In genomic region chr19:34726254-34726962, GRCm38 (mm10) we compare ENCODE assay signal across 15 mouse cellular contexts. TPM values are rescaled to one million over a fixed set of nuclear protein-coding genes. Genes with fewer than 3 reads are reported as not detected.
DNase-seq lines count a peak whose midpoint lies in the region; ATAC-seq lines count a peak whose summit lies in the region.
"Had no signal": no experiment of that assay in that cellular context is flagged by ENCODE, and none has a peak within 500 bp of the region (broad histone marks: within the 10 kb centered on the region; RNA-seq: fewer than 3 reads in every experiment).

No protein-coding gene starts in this region.

- H3K36me3 ChIP-seq in kidney, embryonic 15.5 days, result no peaks in the 10 kb centered on the region
- H3K36me3 ChIP-seq: forebrain, embryonic 15.5 days; heart, embryonic 15.5 days; intestine, embryonic 15.5 days; midbrain, embryonic 12.5 days had no signal

- H3K4me1 ChIP-seq in kidney, embryonic 15.5 days, result peaks cover 5% of the 10 kb centered on the region; the same call in 1 of the 2 replicates
- H3K4me1 ChIP-seq: forebrain, embryonic 15.5 days; intestine, embryonic 15.5 days; midbrain, embryonic 12.5 days had no signal

- H3K27me3 ChIP-seq in kidney, embryonic 15.5 days, result no peaks in the 10 kb centered on the region
- H3K27me3 ChIP-seq: forebrain, embryonic 15.5 days; heart, embryonic 15.5 days; intestine, embryonic 15.5 days; midbrain, embryonic 12.5 days had no signal

- ATAC-seq in kidney, embryonic 15.5 days (replicated peaks; ENCODE audit: low FRiP score), result no peak
- ATAC-seq in common myeloid progenitor, adult 5-6 weeks (replicated peaks; ENCODE audit: low read depth, poor library complexity, severe bottlenecking), result 0 out of 2 replicates have a peak, but pooled peaks have one; percentile 27
- ATAC-seq in megakaryocyte, adult 5-6 weeks (ENCODE audit: poor library complexity, severe bottlenecking), result 0 out of 2 replicates have a peak, but pooled peaks have one; percentile 28
- ATAC-seq: forebrain, embryonic 15.5 days; intestine, embryonic 15.5 days had no signal

- H3K9me3 ChIP-seq in kidney, embryonic 15.5 days (replicated peaks), result no peaks in the 10 kb centered on the region
- H3K9me3 ChIP-seq: forebrain, embryonic 15.5 days; heart, embryonic 15.5 days; intestine, embryonic 15.5 days; midbrain, embryonic 12.5 days had no signal

- H3K9ac ChIP-seq in kidney, embryonic 15.5 days, result no peak overlapping the region
- H3K9ac ChIP-seq: forebrain, embryonic 15.5 days; heart, embryonic 15.5 days; intestine, embryonic 15.5 days; midbrain, embryonic 12.5 days had no signal

- no peak overlapping the region for H3K4me2 ChIP-seq in kidney, embryonic 15.5 days
- H3K4me2 ChIP-seq: forebrain, embryonic 15.5 days; heart, embryonic 15.5 days; intestine, embryonic 15.5 days; liver, embryonic 11.5 days; midbrain, embryonic 12.5 days had no signal

- no peak for DNase-seq in kidney, adult 11 months
- peak; percentile 27 to 31 for DNase-seq in B cell, adult 2 months
- DNase-seq in neural tube, embryonic 10.5 days (ENCODE audit: extremely low spot score, low spot score), result no peak
- no peak for DNase-seq in urinary bladder, postnatal 36 days (ENCODE audit: low spot score in 2 of 2)
- no peak for DNase-seq in left cerebral cortex, adult 18-20 months (ENCODE audit: low spot score in 2 of 2)
- DNase-seq: adrenal gland, postnatal 14 days; gastrocnemius, postnatal 14 days had no signal

- WGBS in kidney, embryonic 15.5 days, result 55% methylated on average over 1 of the region's 1 CpGs

- H3K27ac ChIP-seq in kidney, embryonic 15.5 days, result 0 out of 2 replicates have a peak overlapping the region, but pooled peaks have one; percentile 9
- H3K27ac ChIP-seq: forebrain, embryonic 15.5 days; intestine, embryonic 15.5 days; midbrain, embryonic 12.5 days had no signal

- no peak overlapping the region for H3K4me3 ChIP-seq in kidney, embryonic 15.5 days (replicated peaks)
- H3K4me3 ChIP-seq: forebrain, embryonic 15.5 days; heart, embryonic 15.5 days; intestine, embryonic 15.5 days; midbrain, embryonic 12.5 days had no signal

RNA-seq across cellular contexts. Expression of gene Slc16a12, which starts 20.7 kb away (rescaled TPM):
- 10.6 and 13.4 TPM in 2 replicates for polyA plus RNA-seq in kidney, embryonic 15.5 days (2015; fragmentation: Nextera tagmentation; extraction: Ambion mirVana)
- total RNA-seq in common myeloid progenitor, adult 5-6 weeks (2017), result 0.18 TPM in 1 of 2 replicates, not detected in the other
- total RNA-seq in megakaryocyte, adult 5-6 weeks (2015), result not detected in 2 replicates
- total RNA-seq in megakaryocyte, adult 5-6 weeks (2017), result not detected in 2 replicates
- 1 to 10 TPM; 2.3 to 4.0 TPM for total RNA-seq in left cerebral cortex, adult 18-20 months (2021)

Comparison
In these comparisons a context has a peak if more than half of its experiments do, and no peak if none do; other contexts are left out.
1. DNase-seq: peak in B cell, adult 2 months (2 of 2); none in kidney, adult 11 months (single experiment), neural tube, embryonic 10.5 days (single experiment), urinary bladder, postnatal 36 days (0 of 2) and left cerebral cortex, adult 18-20 months (0 of 2).